ENCODE assay signal across 23 mouse cellular contexts in the genomic region with DNA sequence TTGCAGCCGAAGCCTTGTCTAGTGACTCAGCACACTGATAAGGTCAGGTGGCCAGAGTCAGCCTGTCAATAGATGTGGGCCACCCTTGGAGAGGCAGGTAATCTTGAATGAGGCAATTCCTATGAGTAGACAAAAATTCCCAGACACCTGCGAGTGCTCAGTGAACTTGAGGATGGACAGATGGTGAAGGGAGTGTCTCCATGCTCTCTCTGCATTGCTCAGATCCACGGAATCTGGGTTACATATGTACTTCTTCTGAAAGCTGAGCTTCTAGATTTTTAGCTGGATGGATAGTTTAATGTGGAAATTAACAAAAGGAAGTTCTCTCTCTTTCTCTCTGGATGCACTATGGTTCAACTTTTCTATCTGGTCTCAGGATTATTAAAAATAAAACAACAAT.
"Had no signal": no experiment of that assay in that cellular context is flagged by ENCODE, and none has a peak within 500 bp of the region (broad histone marks: within the 10 kb centered on the region; RNA-seq: fewer than 3 reads in every experiment).

No protein-coding gene starts in this region.

- H3K4me1 ChIP-seq: heart, embryonic 13.5 days; heart, embryonic 15.5 days; hindbrain, embryonic 13.5 days; hindbrain, embryonic 15.5 days; kidney, embryonic 15.5 days; limb, embryonic 10.5 days; limb, embryonic 12.5 days; liver, embryonic 13.5 days; liver, embryonic 15.5 days had no signal

- H3K27ac ChIP-seq: heart, adult 2 months; heart, embryonic 13.5 days; heart, embryonic 15.5 days; hindbrain, embryonic 13.5 days; hindbrain, embryonic 15.5 days; hindbrain, postnatal 0 days; kidney, embryonic 15.5 days; kidney, postnatal 0 days; limb, embryonic 10.5 days; limb, embryonic 12.5 days; liver, embryonic 13.5 days; liver, embryonic 15.5 days had no signal

- H3K9me3 ChIP-seq: heart, embryonic 13.5 days; heart, embryonic 15.5 days; hindbrain, embryonic 13.5 days; hindbrain, embryonic 15.5 days; kidney, embryonic 15.5 days; limb, embryonic 10.5 days; limb, embryonic 12.5 days; liver, embryonic 13.5 days; liver, embryonic 15.5 days had no signal

- H3K4me3 ChIP-seq: heart, adult 2 months; heart, embryonic 13.5 days; heart, embryonic 15.5 days; hindbrain, embryonic 13.5 days; hindbrain, embryonic 15.5 days; kidney, embryonic 15.5 days; limb, embryonic 10.5 days; limb, embryonic 12.5 days; liver, embryonic 13.5 days; liver, embryonic 15.5 days had no signal

- H3K9ac ChIP-seq: heart, embryonic 13.5 days; heart, embryonic 15.5 days; hindbrain, embryonic 13.5 days; hindbrain, embryonic 15.5 days; kidney, embryonic 15.5 days; limb, embryonic 12.5 days; liver, embryonic 13.5 days; liver, embryonic 15.5 days had no signal

- H3K27me3 ChIP-seq: heart, embryonic 13.5 days; heart, embryonic 15.5 days; hindbrain, embryonic 13.5 days; hindbrain, embryonic 15.5 days; kidney, embryonic 15.5 days; limb, embryonic 12.5 days; liver, embryonic 13.5 days; liver, embryonic 15.5 days had no signal

- H3K36me3 ChIP-seq: heart, embryonic 13.5 days; heart, embryonic 15.5 days; hindbrain, embryonic 13.5 days; hindbrain, embryonic 15.5 days; kidney, embryonic 15.5 days; limb, embryonic 10.5 days; limb, embryonic 12.5 days; liver, embryonic 13.5 days; liver, embryonic 15.5 days had no signal

- DNase-seq: gastrocnemius, postnatal 14 days; gastrocnemius, postnatal 36 days; heart, adult 11 months; heart, adult 2 months; heart, postnatal 14 days; heart, postnatal 36 days; kidney, adult 11 months; kidney, adult 2 months; kidney, adult 9 months; kidney, postnatal 14 days; kidney, postnatal 4 days; liver; liver, embryonic 13.5 days had no signal
